Mouse (Mus musculus) midbrain, embryonic 11.5 days (tissue): Measurements from ENCODE around the gene Gramd1b. TPM values are rescaled to one million over a fixed set of nuclear protein-coding genes. Genes with fewer than 3 reads are reported as not detected.

Source experiments
- ATAC-seq: fragments of 200-750 bp; cut with Nextera tagmentation; 2 replicates; pipeline ENCODE4 v1.8.0; 2017; ENCODE audit warnings: moderate TSS enrichment, moderate library complexity; ENCODE audit not compliant: low FRiP score
- DNase-seq: peaks from one replicate; pipeline ENCODE4 v3.0.0; 2015; ENCODE audit warnings: low spot score; ENCODE audit errors: missing footprints
- H3K27ac ChIP-seq: fragments of 300-500 bp; sonication (generic); 2 replicates; pipeline ENCODE4 v1.5.1; 2014; ENCODE audit warnings: low read depth, low read length
- H3K27me3 ChIP-seq: fragments of 300-500 bp; sonication (generic); 2 replicates; pipeline ENCODE4 v1.6.1; 2014; ENCODE audit warnings: mild to moderate bottlenecking, low read length, moderate library complexity, mixed read lengths; ENCODE audit not compliant: control insufficient read depth, insufficient read depth
- H3K36me3 ChIP-seq: fragments of 300-500 bp; sonication (generic); 2 replicates; pipeline ENCODE4 v1.6.1; 2014; ENCODE audit warnings: mild to moderate bottlenecking, low read length, moderate library complexity, mixed read lengths; ENCODE audit not compliant: control insufficient read depth, insufficient read depth
- H3K4me1 ChIP-seq: fragments of 300-500 bp; sonication (generic); 2 replicates; pipeline ENCODE4 v1.6.1; 2014; ENCODE audit warnings: low read length; ENCODE audit not compliant: control insufficient read depth, insufficient read depth
- H3K4me2 ChIP-seq: fragments of 300-500 bp; sonication (generic); 2 replicates; pipeline ENCODE4 v1.6.1; 2014; ENCODE audit warnings: mild to moderate bottlenecking, moderate library complexity
- H3K4me3 ChIP-seq: fragments of 300-500 bp; sonication (generic); 2 replicates; pipeline ENCODE4 v1.5.1; 2014; ENCODE audit warnings: low read depth, low read length
- H3K9ac ChIP-seq: fragments of 300-500 bp; sonication (generic); 2 replicates; pipeline ENCODE4 v1.6.1; 2014; ENCODE audit warnings: low read length
- H3K9me3 ChIP-seq: fragments of 300-500 bp; sonication (generic); 2 replicates; pipeline ENCODE4 v1.6.1; 2016; ENCODE audit warnings: low read length; ENCODE audit not compliant: control insufficient read depth
- WGBS: fragments of 180-500 bp; shearing (Covaris S2); extraction: QIAGEN DNeasy Blood & Tissue Kit; methylation state at CpG from one replicate; pipeline ENCODE4 v1.1.7; 2014; 5-methylcytosine and 5-hydroxymethylcytosine counted together
- polyA plus RNA-seq: library from polyadenylated mRNA; unstranded; fragments of >200 nt; fragmentation: Nextera tagmentation; extraction: Ambion mirVana; gene quantifications from 2 replicates; pipeline ENCODE4 v1.2.1, GENCODE M21; 2014

Gene Gramd1b
- polyA plus RNA-seq, 1 experiment from 2014 or later: 2.5 TPM

DNA sequence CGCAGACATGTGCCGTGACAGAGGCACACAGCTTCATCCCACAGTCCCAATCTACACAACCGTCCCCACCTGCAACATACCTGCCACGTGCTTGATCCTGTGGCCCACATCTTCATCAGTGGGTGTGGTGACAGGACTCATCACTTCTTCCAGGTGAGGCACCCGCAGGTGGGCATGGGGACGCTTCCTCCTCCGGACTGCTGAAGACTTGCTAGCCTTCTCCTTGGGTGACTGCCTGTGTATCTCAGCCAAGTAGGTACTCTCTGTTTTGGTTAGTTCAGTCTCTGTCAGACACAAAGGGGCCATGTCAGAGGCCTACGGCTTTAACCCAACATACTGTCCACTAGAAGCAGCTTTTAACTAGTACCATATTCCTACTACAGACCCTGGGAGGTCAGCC, 226.9 kb downstream of the Gramd1b start:
- Histone ChIP-seq H3K27ac (no peak overlapping the region), H3K27me3 (no peaks in the 10 kb centered on the region), H3K4me3 (no peak overlapping the region), H3K9me3 (no peaks in the 10 kb centered on the region), H3K36me3 (no peaks in the 10 kb centered on the region), H3K4me2 (no peak overlapping the region), H3K4me1 (no peaks in the 10 kb centered on the region), H3K9ac (no peak overlapping the region)
- no peak for DNase-seq
- ATAC-seq: no peak
- 95% methylated on average over 8 of the region's 8 CpGs for whole genome bisulfite sequencing

DNA sequence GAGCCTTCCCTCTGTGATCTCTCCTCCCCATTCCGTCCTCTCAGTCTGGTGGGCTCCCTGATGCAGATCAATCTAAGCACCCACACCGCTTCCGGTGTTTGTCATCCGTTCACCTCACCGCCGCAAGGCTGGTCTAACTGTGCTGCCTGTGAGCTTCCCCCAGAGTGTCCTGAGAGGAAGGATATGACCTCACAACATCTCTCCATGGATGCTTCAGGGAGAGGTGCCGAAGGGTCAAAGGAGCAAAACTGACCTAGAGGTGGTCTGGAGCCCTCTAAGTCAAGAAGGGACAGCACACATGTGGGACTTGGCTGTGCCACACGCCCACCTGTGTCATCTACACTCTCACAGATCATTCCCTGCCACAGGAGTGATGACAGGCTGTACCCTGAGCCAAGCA, 228.8 kb downstream of the Gramd1b start:
- Histone ChIP-seq H3K4me1 (no peaks in the 10 kb centered on the region), H3K4me3 (no peak overlapping the region), H3K27me3 (no peaks in the 10 kb centered on the region), H3K9me3 (no peaks in the 10 kb centered on the region), H3K36me3 (no peaks in the 10 kb centered on the region), H3K27ac (no peak overlapping the region), H3K4me2 (no peak overlapping the region), H3K9ac (no peak overlapping the region)
- ATAC-seq (no peak), DNase-seq (no peak)
- 91% methylated on average over 8 of the region's 8 CpGs for WGBS

DNA sequence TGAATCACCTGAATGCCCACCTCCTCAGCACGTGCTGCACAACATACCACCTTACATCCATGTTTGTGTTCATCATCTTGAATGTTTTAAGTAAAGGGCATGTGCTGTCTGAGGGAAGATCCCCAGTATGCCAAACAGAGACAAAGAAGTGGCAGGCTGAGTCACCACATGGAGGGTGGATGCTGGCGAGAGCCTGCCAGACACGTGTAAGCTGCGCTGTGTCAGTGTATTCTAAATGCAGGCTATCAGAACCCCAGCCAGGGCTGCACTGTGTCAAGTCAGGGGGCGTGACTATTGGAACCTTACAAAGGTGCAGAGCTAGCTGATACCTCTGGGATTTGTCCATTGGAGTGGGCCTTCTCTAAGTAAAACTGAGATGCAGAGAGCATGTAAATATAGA, 229.7 kb downstream of the Gramd1b start:
- no peak overlapping the region for H3K9ac ChIP-seq
- no peaks in the 10 kb centered on the region for H3K4me1 ChIP-seq
- H3K9me3 ChIP-seq: no peaks in the 10 kb centered on the region
- no peak overlapping the region for H3K4me3 ChIP-seq
- no peak overlapping the region for H3K27ac ChIP-seq
- H3K36me3 ChIP-seq: no peaks in the 10 kb centered on the region
- DNase-seq (no peak), ATAC-seq (no peak)
- no peaks in the 10 kb centered on the region for H3K27me3 ChIP-seq
- 91% methylated on average over 5 of the region's 5 CpGs for WGBS
- no peak overlapping the region for H3K4me2 ChIP-seq

DNA sequence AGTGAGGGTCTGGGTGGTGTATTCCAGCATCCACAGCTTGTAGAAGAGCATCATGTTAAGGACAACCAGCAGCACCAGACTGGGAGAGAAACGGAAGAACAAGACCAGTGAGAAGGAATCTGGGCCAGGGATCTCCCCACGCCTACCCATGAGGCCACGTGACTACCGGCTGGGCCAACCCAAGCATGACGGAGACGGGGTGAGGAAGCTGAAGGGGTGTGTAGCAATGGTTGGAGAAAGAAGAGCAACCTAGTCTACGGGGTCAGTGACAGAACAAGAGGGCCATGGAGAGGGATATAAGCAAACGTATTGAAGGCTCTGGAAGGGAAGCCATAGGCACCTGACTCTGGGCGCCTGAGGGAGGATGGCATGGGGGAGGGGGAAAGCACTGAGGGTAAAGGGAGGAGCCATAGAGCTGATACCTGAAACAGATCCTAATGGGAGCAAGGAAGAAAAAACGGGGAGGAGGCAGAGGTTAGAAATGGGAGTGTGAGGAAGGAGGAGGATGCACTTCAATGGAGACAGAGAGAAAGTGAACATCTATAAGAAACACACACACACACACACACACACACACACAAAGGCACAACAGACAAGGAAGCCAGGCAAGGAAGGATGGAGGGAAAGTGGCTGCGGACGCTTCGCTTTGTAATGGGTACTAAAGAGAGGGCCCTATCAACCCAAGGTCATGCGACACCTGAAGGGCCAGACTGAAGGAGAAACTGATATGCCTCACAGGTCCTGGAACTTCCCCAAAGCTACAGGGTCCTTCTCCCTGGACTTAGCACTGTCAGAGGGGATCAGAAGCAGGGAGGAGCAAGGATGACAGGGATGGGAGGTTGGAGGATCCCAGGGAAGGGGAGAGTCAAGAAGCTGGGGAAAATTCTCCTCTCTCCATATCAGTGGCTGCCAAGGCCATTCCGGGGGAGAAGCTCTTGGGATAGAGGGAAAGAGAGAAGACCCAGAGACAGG, 230.9 kb downstream of the Gramd1b start:
- WGBS: 90% methylated on average over 15 of the region's 15 CpGs
- H3K27me3 ChIP-seq: no peaks in the 10 kb centered on the region
- H3K9me3 ChIP-seq: no peaks in the 10 kb centered on the region
- no peak overlapping the region for H3K27ac ChIP-seq
- no peak overlapping the region for H3K4me2 ChIP-seq
- DNase-seq (no peak), ATAC-seq (no peak)
- no peak overlapping the region for H3K4me3 ChIP-seq
- no peak overlapping the region for H3K9ac ChIP-seq
- H3K36me3 ChIP-seq: no peaks in the 10 kb centered on the region
- H3K4me1 ChIP-seq: no peaks in the 10 kb centered on the region

DNA sequence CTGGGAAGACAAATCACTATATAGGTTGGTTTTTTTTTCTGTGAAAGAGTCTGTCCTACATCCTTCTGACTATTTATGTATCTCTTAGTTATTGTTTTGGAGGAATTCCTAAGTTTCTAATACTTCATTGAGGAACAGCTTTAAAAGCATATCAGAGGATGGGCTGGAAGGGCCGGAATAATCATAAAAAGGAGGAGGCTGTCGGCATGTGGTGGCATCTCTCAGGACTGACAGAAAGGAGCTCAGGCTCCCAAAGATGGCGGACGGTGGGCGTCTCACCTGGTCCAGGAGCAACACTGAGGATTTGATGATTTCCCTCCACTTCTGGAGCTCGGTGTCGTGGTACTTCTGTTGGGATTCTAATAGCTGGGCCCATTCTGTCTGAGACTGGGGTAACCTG, 231.9 kb downstream of the Gramd1b start:
- Histone ChIP-seq H3K9me3 (no peaks in the 10 kb centered on the region), H3K27me3 (no peaks in the 10 kb centered on the region), H3K27ac (no peak overlapping the region), H3K4me1 (no peaks in the 10 kb centered on the region), H3K4me3 (no peak overlapping the region), H3K4me2 (no peak overlapping the region), H3K9ac (no peak overlapping the region), H3K36me3 (no peaks in the 10 kb centered on the region)
- no peak for DNase-seq
- 86% methylated on average over 7 of the region's 7 CpGs for WGBS
- no peak for ATAC-seq

DNA sequence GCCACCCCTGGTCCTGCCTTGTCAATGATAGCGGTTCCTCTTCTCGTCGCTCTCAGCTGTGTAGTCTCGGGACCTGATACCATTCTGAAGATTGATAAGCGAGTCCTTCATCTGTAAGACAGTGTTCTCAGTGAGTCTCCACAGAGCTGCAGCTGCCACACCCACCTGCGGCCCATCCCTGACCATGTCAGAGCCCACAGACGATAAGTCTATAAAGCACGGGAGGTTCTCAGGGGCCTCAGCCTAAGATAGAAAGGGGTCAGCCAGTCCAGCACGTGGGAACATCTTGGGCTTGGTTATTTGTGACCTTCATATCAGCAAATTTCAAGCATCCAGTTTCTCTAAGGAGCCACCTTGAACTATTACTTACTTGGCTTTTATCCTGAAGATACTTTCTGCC, 233.2 kb downstream of the Gramd1b start:
- WGBS: 89% methylated on average over 9 of the region's 9 CpGs
- ATAC-seq: no peak

DNA sequence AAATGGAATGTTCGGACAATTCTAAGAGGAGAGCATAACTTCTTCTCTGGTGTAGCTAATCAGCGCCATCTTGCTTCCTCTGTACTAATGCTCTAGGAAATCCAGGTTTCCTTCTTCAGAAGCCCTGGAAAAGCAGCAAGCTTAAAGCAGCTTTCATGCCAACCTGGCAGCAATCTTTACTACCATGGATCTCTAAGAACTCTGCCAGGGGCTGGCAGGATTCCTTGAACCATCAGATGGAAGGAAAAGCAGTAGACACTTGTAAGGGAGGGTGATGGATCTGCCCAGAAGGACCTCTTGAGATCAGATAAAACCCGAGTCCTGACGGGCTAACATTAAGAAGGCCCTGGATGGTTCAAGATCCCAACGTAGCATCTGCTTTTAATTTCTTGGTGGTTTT, 234.9 kb downstream of the Gramd1b start:
- DNase-seq (no peak), ATAC-seq (no peak)
- Histone ChIP-seq H3K9ac (no peak overlapping the region), H3K36me3 (0 out of 2 replicates have a peak, but pooled peaks cover 3% of the 10 kb centered on the region), H3K4me1 (no peaks in the 10 kb centered on the region), H3K27me3 (no peaks in the 10 kb centered on the region), H3K4me2 (no peak overlapping the region), H3K27ac (no peak overlapping the region), H3K4me3 (no peak overlapping the region), H3K9me3 (no peaks in the 10 kb centered on the region)
- 98% methylated on average over 5 of the region's 5 CpGs for WGBS

More for the DNA sequence above, 233.2 kb downstream of the Gramd1b start:
- H3K4me2 ChIP-seq: no peak overlapping the region
- 0 out of 2 replicates have a peak, but pooled peaks cover 3% of the 10 kb centered on the region for H3K36me3 ChIP-seq
- no peak overlapping the region for H3K9ac ChIP-seq
- H3K27ac ChIP-seq: no peak overlapping the region
- no peak overlapping the region for H3K4me3 ChIP-seq
- no peaks in the 10 kb centered on the region for H3K9me3 ChIP-seq
- no peak for DNase-seq
- H3K27me3 ChIP-seq: no peaks in the 10 kb centered on the region
- no peaks in the 10 kb centered on the region for H3K4me1 ChIP-seq

DNA sequence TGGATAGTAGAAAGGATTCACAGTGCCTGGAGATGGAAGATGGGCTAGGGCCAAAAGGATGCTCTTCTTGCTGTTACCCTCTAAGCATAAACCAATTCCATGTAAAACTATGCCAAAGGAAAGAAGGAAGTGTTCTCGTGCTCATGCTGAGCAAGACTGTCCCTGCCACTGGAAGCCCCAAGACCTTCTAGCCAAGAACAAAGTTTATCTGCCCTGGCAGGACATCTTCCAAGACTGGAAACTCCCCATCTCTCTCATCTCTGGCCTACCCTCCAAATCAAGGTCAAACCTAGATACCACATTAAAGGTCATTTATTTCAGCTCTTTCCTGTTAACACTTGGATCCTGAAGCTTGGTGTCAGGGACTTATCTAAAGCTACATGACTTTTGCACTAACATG, 236.3 kb downstream of the Gramd1b start:
- Histone ChIP-seq H3K9me3 (no peaks in the 10 kb centered on the region), H3K4me1 (no peaks in the 10 kb centered on the region), H3K27me3 (no peaks in the 10 kb centered on the region), H3K4me3 (no peak overlapping the region), H3K27ac (no peak overlapping the region), H3K36me3 (0 out of 2 replicates have a peak, but pooled peaks cover 3% of the 10 kb centered on the region), H3K4me2 (no peak overlapping the region), H3K9ac (no peak overlapping the region)
- WGBS: 100% methylated on average over 1 of the region's 1 CpGs
- DNase-seq: no peak
- ATAC-seq: no peak

DNA sequence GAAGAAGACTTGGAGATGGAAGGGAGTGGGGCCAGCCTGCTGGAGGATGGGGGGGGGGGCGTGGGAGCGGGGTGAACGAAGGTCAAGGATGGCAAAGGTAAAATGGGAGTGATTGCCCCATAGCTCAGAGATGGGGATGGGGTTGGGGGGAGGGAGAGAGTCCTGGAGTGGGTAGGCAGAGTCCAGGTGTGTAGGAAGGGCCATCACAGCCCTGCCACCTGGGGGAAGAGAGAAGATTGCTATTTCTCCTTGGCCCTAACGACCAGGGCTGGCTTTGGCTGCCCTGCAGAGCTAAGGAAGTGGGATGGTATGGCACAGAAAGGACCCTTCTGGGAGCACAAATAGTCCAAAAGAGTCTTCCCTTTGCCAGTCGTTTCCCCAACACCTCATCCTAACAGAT, 237.0 kb downstream of the Gramd1b start:
- no peaks in the 10 kb centered on the region for H3K9me3 ChIP-seq
- H3K4me3 ChIP-seq: no peak overlapping the region
- 0 out of 2 replicates have a peak, but pooled peaks cover 3% of the 10 kb centered on the region for H3K36me3 ChIP-seq
- 97% methylated on average over 5 of the region's 5 CpGs for WGBS
- ATAC-seq (no peak), DNase-seq (no peak)
- no peak overlapping the region for H3K9ac ChIP-seq
- H3K4me2 ChIP-seq: no peak overlapping the region
- no peak overlapping the region for H3K27ac ChIP-seq
- no peaks in the 10 kb centered on the region for H3K27me3 ChIP-seq
- H3K4me1 ChIP-seq: no peaks in the 10 kb centered on the region
